Mouse (Mus musculus) small intestine, adult 2 months (tissue): ENCODE data around the gene Mok. TPM values are rescaled to one million over a fixed set of nuclear protein-coding genes. Genes with fewer than 3 reads are reported as not detected.

Experiments used
- H3K27ac ChIP-seq: fragments of 200-500 bp; 2 replicates; pipeline ENCODE4 v1.5.1; 2012; ENCODE audit warnings: low read depth, low read length, control low read depth, inconsistent platforms; ENCODE audit not compliant: insufficient read depth
- H3K27me3 ChIP-seq: fragments of 200-500 bp; 2 replicates; pipeline ENCODE4 v1.6.1; 2012; ENCODE audit warnings: mild to moderate bottlenecking, moderate library complexity, low read length, inconsistent platforms; ENCODE audit not compliant: control insufficient read depth, insufficient read depth
- H3K36me3 ChIP-seq: fragments of 200-500 bp; 2 replicates; pipeline ENCODE4 v1.6.1; 2012; ENCODE audit warnings: mild to moderate bottlenecking, low read length, control low read depth, inconsistent platforms; ENCODE audit not compliant: control insufficient read depth, insufficient read depth
- H3K4me1 ChIP-seq: fragments of 200-500 bp; 2 replicates; pipeline ENCODE4 v1.6.1; 2012; ENCODE audit warnings: low read length, inconsistent platforms, mixed read lengths; ENCODE audit not compliant: control insufficient read depth, insufficient read depth, insufficient read length
- H3K4me3 ChIP-seq: fragments of 200-500 bp; 2 replicates; pipeline ENCODE4 v1.5.1; 2012; ENCODE audit warnings: low read depth, mild to moderate bottlenecking, control low read depth, inconsistent platforms, low read length, moderate library complexity
- CTCF ChIP-seq: fragments of 200-500 bp; IDR thresholded peaks from 2 replicates; pipeline ENCODE4 v1.5.1; 2012; ENCODE audit warnings: low read depth, mild to moderate bottlenecking, control low read depth, inconsistent platforms, low read length, moderate library complexity, mixed read lengths; ENCODE audit not compliant: insufficient replicate concordance, insufficient read length; ENCODE audit errors: extremely low read depth
- POLR2A ChIP-seq: fragments of 200-500 bp; IDR thresholded peaks from 2 replicates; pipeline ENCODE4 v1.6.1; 2012; ENCODE audit warnings: low read depth, mild to moderate bottlenecking, control low read depth, inconsistent platforms, low read length, moderate library complexity
- WGBS: fragments of 180-500 bp; shearing (Covaris S2); methylation state at CpG from one replicate; pipeline ENCODE4 v1.1.7; 2018; 5-methylcytosine and 5-hydroxymethylcytosine counted together
- polyA plus RNA-seq: library from polyadenylated mRNA; depleted of rRNA; stranded (reverse); fragments of >200 nt; gene quantifications from 2 replicates; pipeline ENCODE4 v1.2.3, GENCODE M21; 2012

Gene Mok
- polyA plus RNA-seq, 1 experiment: 0.81 TPM

DNA sequence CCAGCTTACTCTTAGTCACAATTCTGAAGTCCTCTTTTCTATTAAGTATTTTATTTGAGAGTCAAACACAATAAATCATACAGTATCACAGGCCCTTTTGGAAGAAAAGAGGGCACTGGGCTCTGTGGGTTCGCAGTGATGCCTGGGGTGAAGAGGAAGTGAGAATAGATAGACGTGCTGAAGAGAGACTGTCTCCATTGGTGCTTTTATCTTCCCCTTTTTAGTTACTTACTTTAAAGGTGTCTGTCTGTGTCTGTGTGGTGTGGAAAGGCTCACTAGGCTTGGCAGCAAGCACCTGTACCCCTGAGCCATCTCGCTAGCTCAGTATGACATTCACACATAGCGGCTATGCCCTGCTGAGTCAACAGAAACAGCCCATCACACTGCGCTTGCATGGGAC lies 62.9 kb downstream of the Mok start:
- no peak overlapping the region for H3K4me3 ChIP-seq
- peaks cover 20% of the 10 kb centered on the region for H3K36me3 ChIP-seq
- no peaks in the 10 kb centered on the region for H3K27me3 ChIP-seq
- TF ChIP-seq POLR2A (no peak), CTCF (no peak)
- H3K4me1 ChIP-seq: 0 out of 2 replicates have a peak, but pooled peaks cover 2% of the 10 kb centered on the region
- H3K27ac ChIP-seq: no peak overlapping the region
- 87% methylated on average over 5 of the region's 5 CpGs for WGBS

DNA sequence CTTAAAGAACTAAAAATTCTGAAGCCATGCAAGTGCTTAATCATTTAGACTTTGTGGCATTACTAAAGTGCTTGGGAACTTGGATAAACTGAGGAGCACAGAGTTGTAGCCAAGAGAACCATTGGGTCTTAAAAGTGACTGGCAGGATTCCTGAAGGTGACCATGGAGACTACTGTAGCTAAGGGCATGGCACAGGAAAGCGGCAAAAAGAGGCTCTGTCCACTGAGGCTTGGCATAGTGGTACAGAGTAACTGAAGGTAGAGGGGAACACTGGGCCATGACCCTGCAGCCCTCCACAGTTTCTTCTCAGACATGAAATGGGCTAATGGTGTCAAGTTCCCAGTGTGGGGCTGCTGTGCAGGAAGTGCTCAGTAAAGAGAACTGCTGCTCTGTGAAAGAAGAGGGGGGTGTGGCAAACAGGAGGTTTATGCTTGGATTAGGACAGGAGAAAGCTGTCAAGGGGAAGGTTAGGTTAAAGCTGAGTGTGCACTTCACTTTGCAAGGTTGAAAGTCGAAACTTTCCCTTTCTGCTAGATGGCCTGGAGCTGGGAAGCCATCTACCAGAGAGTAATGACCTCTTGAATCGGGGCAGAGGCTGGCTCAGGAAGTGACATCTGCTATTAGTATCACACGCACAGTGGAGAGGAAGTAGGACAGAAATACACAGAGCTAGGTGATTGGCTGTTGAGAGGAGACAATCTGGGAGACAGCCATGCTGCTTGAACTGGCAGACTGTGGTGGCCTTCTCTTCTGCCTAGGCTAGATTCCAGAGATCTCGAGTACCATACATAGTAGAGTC lies 64.9 kb downstream of the Mok start:
- Histone ChIP-seq H3K36me3 (peaks cover 10% of the 10 kb centered on the region), H3K27ac (no peak overlapping the region), H3K4me1 (0 out of 2 replicates have a peak, but pooled peaks cover 2% of the 10 kb centered on the region), H3K4me3 (no peak overlapping the region), H3K27me3 (no peaks in the 10 kb centered on the region)
- no peak for TF ChIP-seq POLR2A
- no peak for TF ChIP-seq CTCF
- 59% methylated on average over 5 of the region's 5 CpGs for WGBS

DNA sequence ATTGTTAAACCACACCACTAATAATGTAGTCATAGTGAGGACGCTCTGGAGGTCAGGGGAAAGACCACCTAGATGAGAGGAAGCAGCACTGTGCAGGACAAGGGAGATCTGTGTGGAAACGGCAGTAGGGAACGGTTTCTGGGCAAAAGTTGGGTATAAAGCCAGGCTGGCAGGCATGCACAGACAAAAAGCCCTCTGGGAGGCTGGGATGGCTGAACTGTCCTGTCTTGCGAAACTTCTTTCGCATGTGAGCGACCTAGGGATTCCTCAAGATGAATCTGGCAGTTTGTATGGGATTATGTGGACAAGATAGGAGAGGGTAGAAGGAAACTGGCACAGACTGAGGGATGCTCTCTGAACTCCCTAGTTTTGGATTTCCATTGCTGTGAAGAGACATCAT lies 68.8 kb downstream of the Mok start:
- no peak for TF ChIP-seq CTCF
- no peak for TF ChIP-seq POLR2A
- peaks cover 4% of the 10 kb centered on the region; the same call in 1 of the 2 replicates for H3K4me1 ChIP-seq
- H3K27ac ChIP-seq: no peak overlapping the region
- no peak overlapping the region for H3K4me3 ChIP-seq
- WGBS: 95% methylated on average over 6 of the region's 6 CpGs
- no peaks in the 10 kb centered on the region for H3K36me3 ChIP-seq
- H3K27me3 ChIP-seq: no peaks in the 10 kb centered on the region

DNA sequence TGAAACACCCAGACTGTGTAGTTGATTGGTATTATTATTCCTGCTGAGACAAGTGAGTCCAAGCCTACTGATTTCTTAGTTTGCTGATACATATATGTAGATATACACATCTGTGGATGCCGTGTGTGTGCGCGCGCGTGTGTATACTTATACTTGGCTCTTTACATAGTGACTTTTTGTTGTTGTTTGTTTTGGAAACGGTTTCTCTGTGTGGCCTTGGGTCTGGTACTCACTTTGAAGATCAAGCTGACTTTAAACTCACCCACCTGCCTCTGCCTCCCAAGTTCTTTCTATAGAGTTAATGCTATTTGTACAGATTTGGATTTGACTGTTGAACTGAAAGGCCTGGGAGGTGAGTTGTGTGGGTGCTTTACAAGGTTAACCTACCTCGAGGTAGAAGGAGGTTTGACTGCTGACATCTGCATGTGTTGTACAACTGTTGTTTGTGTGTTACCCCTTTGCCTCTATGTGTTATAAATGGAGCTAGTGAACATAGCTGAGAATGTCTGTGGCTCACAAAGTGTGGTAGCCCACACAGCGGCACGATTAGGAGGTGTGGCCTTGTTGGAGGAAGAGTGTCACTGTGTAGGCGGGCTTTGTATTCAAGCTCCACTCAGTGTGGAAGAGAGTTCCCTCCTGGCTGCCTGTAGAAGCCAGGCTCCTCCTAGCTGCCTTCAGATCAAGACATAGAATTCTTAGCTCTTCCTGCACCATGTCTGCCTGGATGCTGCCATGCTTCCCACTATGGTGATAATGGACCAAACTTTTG lies 70.1 kb downstream of the Mok start:
- TF ChIP-seq CTCF: no peak
- TF ChIP-seq POLR2A: no peak
- H3K4me1 ChIP-seq: peaks cover 3% of the 10 kb centered on the region; the same call in 1 of the 2 replicates
- 77% methylated on average over 10 of the region's 10 CpGs for WGBS
- H3K27me3 ChIP-seq: no peaks in the 10 kb centered on the region
- H3K27ac ChIP-seq: no peak overlapping the region
- no peak overlapping the region for H3K4me3 ChIP-seq
- H3K36me3 ChIP-seq: no peaks in the 10 kb centered on the region

DNA sequence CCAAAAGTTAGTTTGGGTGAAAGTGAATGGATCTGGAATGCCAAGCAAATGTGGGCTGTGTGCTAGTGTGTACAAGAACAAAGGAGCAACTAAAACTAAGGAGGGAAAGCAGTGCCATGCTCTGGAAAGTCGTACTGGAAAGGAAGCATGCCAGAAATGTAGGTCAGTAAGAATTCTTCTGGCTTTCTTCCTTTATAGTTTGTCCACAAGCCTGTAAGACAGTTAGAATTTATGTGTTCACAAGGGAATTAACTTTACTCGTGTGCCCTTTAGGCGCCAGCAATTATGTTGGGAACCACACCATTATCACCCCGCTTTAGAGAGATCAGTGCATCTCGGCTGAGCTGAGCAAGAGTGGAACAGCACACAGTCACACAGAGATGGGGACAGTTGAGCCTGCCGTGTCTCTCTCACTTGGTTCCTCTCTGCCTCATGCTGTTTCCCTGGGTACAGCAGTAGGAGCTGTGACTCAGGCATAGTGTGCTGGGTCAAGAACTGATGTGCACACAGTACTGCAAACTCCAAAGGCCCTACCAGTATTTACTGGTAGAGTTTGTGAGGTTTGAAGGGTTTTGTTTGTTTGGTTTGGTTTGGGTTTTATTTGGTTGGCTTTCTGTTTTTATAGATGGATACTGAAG lies 71.0 kb downstream of the Mok start:
- TF ChIP-seq CTCF (no peak), POLR2A (no peak)
- Histone ChIP-seq H3K4me1 (peaks cover 3% of the 10 kb centered on the region; the same call in 1 of the 2 replicates), H3K4me3 (no peak overlapping the region), H3K27ac (no peak overlapping the region), H3K27me3 (no peaks in the 10 kb centered on the region), H3K36me3 (no peaks in the 10 kb centered on the region)
- 63% methylated on average over 6 of the region's 6 CpGs for WGBS

DNA sequence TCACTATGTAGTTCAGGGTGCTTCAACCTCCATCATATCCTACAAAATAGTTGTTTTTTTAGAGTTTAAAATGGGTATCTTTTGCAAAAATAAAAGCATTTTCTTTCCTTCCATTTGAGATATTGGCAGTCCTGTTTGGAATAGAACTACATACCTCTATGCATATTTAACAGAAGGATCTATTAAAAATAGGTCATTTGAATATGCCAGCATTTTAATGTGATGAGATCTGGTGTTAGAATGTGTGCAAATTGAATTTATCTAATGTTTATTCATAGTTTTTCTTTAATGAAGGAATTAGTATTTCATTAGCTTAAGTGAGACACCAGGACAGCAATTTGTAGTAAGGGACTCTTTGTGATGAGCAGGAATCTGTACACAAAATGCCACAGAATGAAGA lies 72.2 kb downstream of the Mok start:
- H3K36me3 ChIP-seq: no peaks in the 10 kb centered on the region
- TF ChIP-seq CTCF (no peak), POLR2A (no peak)
- no peaks in the 10 kb centered on the region for H3K27me3 ChIP-seq
- H3K4me1 ChIP-seq: peaks cover 3% of the 10 kb centered on the region; the same call in 1 of the 2 replicates
- H3K4me3 ChIP-seq: no peak overlapping the region
- no peak overlapping the region for H3K27ac ChIP-seq

DNA sequence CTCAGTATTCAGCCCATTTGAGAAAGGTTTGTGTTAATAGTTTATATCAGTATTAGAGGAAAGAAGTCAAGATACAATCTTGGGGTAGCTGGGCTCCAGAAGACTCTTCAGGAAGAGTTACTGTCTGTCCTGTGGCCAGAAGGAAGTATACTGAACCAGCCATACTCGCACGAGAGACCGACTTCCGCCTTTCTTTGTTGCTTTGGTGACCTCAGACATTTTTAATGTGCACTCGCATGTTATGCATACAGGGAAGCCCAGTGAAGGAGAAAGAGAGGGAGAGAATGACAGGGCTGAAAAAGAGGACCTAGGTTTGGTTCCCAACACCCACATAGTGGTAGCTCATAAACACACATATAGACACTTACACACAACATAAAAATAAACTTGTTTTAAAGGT lies 76.2 kb downstream of the Mok start:
- Histone ChIP-seq H3K36me3 (no peaks in the 10 kb centered on the region), H3K27ac (no peak overlapping the region), H3K4me3 (no peak overlapping the region), H3K27me3 (no peaks in the 10 kb centered on the region), H3K4me1 (peaks cover under 1% of the 10 kb centered on the region; the same call in 1 of the 2 replicates)
- 80% methylated on average over 5 of the region's 5 CpGs for WGBS
- no peak for TF ChIP-seq POLR2A
